Mouse (Mus musculus): Measurements from ENCODE around the gene Cntn4. TPM values are rescaled to one million over a fixed set of nuclear protein-coding genes. Genes with fewer than 3 reads are reported as not detected.

Cntn4 gene
- polyA plus RNA-seq, 1 experiment from 2014 or later: 2.0 TPM

DNA sequence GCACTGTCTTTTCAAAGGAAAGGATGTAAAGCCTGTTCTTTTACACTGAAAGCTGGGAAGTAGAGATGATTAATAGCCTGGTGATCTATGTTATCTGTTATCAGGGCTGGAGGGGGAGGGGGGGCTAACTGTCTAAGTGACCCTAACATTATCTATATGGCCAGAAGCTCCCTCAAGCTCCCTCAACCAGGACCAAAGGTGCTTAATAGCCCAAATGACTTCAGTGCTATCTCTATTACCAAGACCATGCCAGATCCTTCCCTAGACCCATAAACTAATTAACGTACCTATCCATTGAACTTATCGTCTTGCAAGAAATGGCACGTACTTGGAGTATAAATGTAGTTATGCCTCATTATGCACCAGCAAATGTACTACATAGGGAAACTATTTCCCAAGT is 588.0 kb downstream of the Cntn4 start:
- DNase-seq (ENCODE audit: low spot score, missing footprints): no peak
- Histone ChIP-seq H3K4me3 (ENCODE audit: low read depth, low read length) (no peak overlapping the region), H3K27ac (ENCODE audit: low read depth, low read length) (no peak overlapping the region), H3K9ac (ENCODE audit: low read length) (no peak overlapping the region), H3K27me3 (ENCODE audit: control insufficient read depth, insufficient read depth, low read length) (no peaks in the 10 kb centered on the region), H3K9me3 (ENCODE audit: control insufficient read depth, low read length) (no peaks in the 10 kb centered on the region), H3K4me2 (no peak overlapping the region), H3K36me3 (ENCODE audit: control insufficient read depth, insufficient read depth, low read length) (no peaks in the 10 kb centered on the region), H3K4me1 (ENCODE audit: control insufficient read depth, insufficient read depth, low read length) (no peaks in the 10 kb centered on the region)
- WGBS: 92% methylated on average over 3 of the region's 3 CpGs
- no peak for ATAC-seq (ENCODE audit: low FRiP score)

- ATAC-seq (ENCODE audit: low FRiP score) (no peak), DNase-seq (ENCODE audit: low spot score, missing footprints) (no peak)
- 86% methylated on average over 2 of the region's 2 CpGs for WGBS
- H3K27me3 ChIP-seq (ENCODE audit: control insufficient read depth, insufficient read depth, low read length): no peaks in the 10 kb centered on the region
- H3K4me3 ChIP-seq (ENCODE audit: low read depth, low read length): no peak overlapping the region
- no peak overlapping the region for H3K9ac ChIP-seq (ENCODE audit: low read length)
- H3K4me1 ChIP-seq (ENCODE audit: control insufficient read depth, insufficient read depth, low read length): no peaks in the 10 kb centered on the region
- H3K4me2 ChIP-seq: no peak overlapping the region
- H3K36me3 ChIP-seq (ENCODE audit: control insufficient read depth, insufficient read depth, low read length): no peaks in the 10 kb centered on the region
- H3K9me3 ChIP-seq (ENCODE audit: control insufficient read depth, low read length): no peaks in the 10 kb centered on the region
- H3K27ac ChIP-seq (ENCODE audit: low read depth, low read length): no peak overlapping the region
Measured at GRCm38 (mm10) chr6:106266304-106266703, 588.8 kb downstream of the Cntn4 start.

DNA sequence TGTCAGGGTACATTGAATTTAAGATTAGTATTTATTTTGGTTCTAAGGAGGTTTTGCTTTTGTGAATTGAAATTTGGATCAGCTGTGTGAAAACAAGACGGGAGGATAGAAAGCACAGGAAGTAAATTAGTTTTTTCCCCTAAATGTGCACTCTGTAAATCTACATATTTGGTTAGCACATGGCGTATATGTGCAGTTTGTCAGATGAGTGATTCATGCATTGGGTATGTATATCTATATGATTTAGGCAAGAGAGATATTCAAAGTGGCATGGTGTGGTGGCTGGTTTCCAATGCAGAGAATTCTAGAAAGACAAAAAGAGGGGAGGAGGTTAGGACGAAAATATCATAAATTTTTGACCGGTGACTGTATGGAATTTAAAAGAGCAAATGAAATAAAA is 591.3 kb downstream of the Cntn4 start:
- Histone ChIP-seq H3K9ac (ENCODE audit: low read length) (no peak overlapping the region), H3K27ac (ENCODE audit: low read depth, low read length) (no peak overlapping the region), H3K4me1 (ENCODE audit: control insufficient read depth, insufficient read depth, low read length) (no peaks in the 10 kb centered on the region), H3K27me3 (ENCODE audit: control insufficient read depth, insufficient read depth, low read length) (no peaks in the 10 kb centered on the region), H3K4me2 (no peak overlapping the region), H3K4me3 (ENCODE audit: low read depth, low read length) (no peak overlapping the region), H3K9me3 (ENCODE audit: control insufficient read depth, low read length) (no peaks in the 10 kb centered on the region), H3K36me3 (ENCODE audit: control insufficient read depth, insufficient read depth, low read length) (no peaks in the 10 kb centered on the region)
- WGBS: 86% methylated on average over 4 of the region's 4 CpGs
- ATAC-seq (ENCODE audit: low FRiP score) (no peak), DNase-seq (ENCODE audit: low spot score, missing footprints) (no peak)

DNA sequence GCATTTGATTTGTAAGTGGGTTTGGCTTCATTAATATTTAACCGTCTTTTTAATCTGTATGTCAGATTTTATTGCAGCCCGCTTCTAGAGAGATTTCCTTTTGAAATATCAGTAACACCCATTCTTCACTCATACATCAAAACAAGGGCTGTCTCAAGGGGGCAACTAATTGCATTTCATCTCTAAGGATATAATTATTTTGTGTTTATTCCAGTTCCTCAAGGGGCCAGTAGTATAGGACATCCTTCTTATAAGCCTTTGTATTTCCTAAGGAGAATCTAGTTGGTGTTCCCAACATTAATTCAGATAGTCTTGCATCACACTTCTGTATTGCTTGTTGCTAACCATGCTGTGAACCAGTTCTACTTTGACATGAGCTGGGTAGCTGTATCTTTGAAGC is 599.7 kb downstream of the Cntn4 start:
- H3K9ac ChIP-seq (ENCODE audit: low read length): no peak overlapping the region
- no peaks in the 10 kb centered on the region for H3K9me3 ChIP-seq (ENCODE audit: control insufficient read depth, low read length)
- no peak overlapping the region for H3K4me3 ChIP-seq (ENCODE audit: low read depth, low read length)
- ATAC-seq (ENCODE audit: low FRiP score) (no peak), DNase-seq (ENCODE audit: low spot score, missing footprints) (no peak)
- no peaks in the 10 kb centered on the region for H3K36me3 ChIP-seq (ENCODE audit: control insufficient read depth, insufficient read depth, low read length)
- WGBS: 96% methylated on average over 2 of the region's 2 CpGs
- no peaks in the 10 kb centered on the region for H3K4me1 ChIP-seq (ENCODE audit: control insufficient read depth, insufficient read depth, low read length)
- no peaks in the 10 kb centered on the region for H3K27me3 ChIP-seq (ENCODE audit: control insufficient read depth, insufficient read depth, low read length)
- no peak overlapping the region for H3K4me2 ChIP-seq
- no peak overlapping the region for H3K27ac ChIP-seq (ENCODE audit: low read depth, low read length)

DNA sequence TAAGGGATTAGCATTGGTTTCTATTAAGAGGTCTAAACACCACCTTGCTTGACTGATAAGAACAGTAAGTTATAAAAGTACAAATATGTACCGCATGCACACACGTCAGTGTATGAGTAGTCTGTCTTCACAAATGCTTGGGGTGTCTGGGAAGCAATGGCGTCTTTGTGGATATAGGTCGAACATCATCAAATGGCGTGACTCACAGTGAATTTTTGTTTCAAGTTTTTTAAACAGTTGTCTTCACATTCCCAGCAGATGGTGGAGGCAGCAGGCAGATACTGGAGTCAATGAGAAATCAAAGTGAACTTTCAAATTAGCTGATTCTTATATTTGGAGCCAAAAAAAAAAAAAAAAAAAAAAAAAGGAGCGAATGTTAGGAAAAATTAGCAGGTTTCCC is 604.2 kb downstream of the Cntn4 start:
- DNase-seq (ENCODE audit: low spot score, missing footprints): no peak
- Histone ChIP-seq H3K9me3 (ENCODE audit: control insufficient read depth, low read length) (no peaks in the 10 kb centered on the region), H3K9ac (ENCODE audit: low read length) (no peak overlapping the region), H3K4me3 (ENCODE audit: low read depth, low read length) (no peak overlapping the region), H3K4me1 (ENCODE audit: control insufficient read depth, insufficient read depth, low read length) (no peaks in the 10 kb centered on the region), H3K36me3 (ENCODE audit: control insufficient read depth, insufficient read depth, low read length) (no peaks in the 10 kb centered on the region), H3K27me3 (ENCODE audit: control insufficient read depth, insufficient read depth, low read length) (no peaks in the 10 kb centered on the region), H3K27ac (ENCODE audit: low read depth, low read length) (no peak overlapping the region), H3K4me2 (no peak overlapping the region)
- 92% methylated on average over 6 of the region's 6 CpGs for WGBS
- no peak for ATAC-seq (ENCODE audit: low FRiP score)

GRCm38 (mm10) chr6:106283815-106284214 is 606.4 kb downstream of the Cntn4 start:
- ATAC-seq (ENCODE audit: low FRiP score) (no peak), DNase-seq (ENCODE audit: low spot score, missing footprints) (no peak)
- H3K4me3 ChIP-seq (ENCODE audit: low read depth, low read length): no peak overlapping the region
- H3K27ac ChIP-seq (ENCODE audit: low read depth, low read length): no peak overlapping the region
- 75% methylated on average over 1 of the region's 1 CpGs for WGBS
- no peak overlapping the region for H3K4me2 ChIP-seq
- no peaks in the 10 kb centered on the region for H3K27me3 ChIP-seq (ENCODE audit: control insufficient read depth, insufficient read depth, low read length)
- no peaks in the 10 kb centered on the region for H3K4me1 ChIP-seq (ENCODE audit: control insufficient read depth, insufficient read depth, low read length)
- no peaks in the 10 kb centered on the region for H3K36me3 ChIP-seq (ENCODE audit: control insufficient read depth, insufficient read depth, low read length)
- no peaks in the 10 kb centered on the region for H3K9me3 ChIP-seq (ENCODE audit: control insufficient read depth, low read length)
- no peak overlapping the region for H3K9ac ChIP-seq (ENCODE audit: low read length)

DNA sequence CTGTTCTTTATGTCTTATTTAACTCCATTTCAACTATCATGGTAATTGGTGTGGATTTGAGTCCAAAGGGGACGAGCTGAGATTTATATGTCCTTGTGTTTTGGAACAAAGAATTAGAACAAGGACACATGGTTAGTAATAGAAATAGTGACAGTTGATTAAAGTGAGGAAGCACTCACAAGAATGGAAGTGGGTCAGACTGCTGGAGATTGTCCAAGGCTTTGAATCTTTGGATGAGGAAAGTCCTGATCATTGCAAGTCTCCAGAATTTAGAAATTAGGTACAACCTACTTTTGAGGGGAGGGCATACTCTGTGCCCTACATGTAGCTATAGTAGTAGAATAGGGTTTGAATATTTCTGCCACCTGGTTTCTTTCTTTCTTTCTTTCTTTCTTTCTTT is 622.0 kb downstream of the Cntn4 start:
- no peak for ATAC-seq (ENCODE audit: low FRiP score)
- no peak overlapping the region for H3K4me3 ChIP-seq (ENCODE audit: low read depth, low read length)
- no peaks in the 10 kb centered on the region for H3K36me3 ChIP-seq (ENCODE audit: control insufficient read depth, insufficient read depth, low read length)
- no peak overlapping the region for H3K27ac ChIP-seq (ENCODE audit: low read depth, low read length)
- H3K9me3 ChIP-seq (ENCODE audit: control insufficient read depth, low read length): no peaks in the 10 kb centered on the region
- H3K27me3 ChIP-seq (ENCODE audit: control insufficient read depth, insufficient read depth, low read length): no peaks in the 10 kb centered on the region
- 84% methylated on average over 1 of the region's 1 CpGs for WGBS
- H3K4me2 ChIP-seq: no peak overlapping the region
- H3K9ac ChIP-seq (ENCODE audit: low read length): no peak overlapping the region
- no peak for DNase-seq (ENCODE audit: low spot score, missing footprints)
- H3K4me1 ChIP-seq (ENCODE audit: control insufficient read depth, insufficient read depth, low read length): no peaks in the 10 kb centered on the region

- Histone ChIP-seq H3K9ac (ENCODE audit: low read length) (no peak overlapping the region), H3K36me3 (ENCODE audit: control insufficient read depth, insufficient read depth, low read length) (no peaks in the 10 kb centered on the region), H3K4me3 (ENCODE audit: low read depth, low read length) (no peak overlapping the region), H3K4me2 (no peak overlapping the region), H3K9me3 (ENCODE audit: control insufficient read depth, low read length) (no peaks in the 10 kb centered on the region), H3K27ac (ENCODE audit: low read depth, low read length) (no peak overlapping the region), H3K4me1 (ENCODE audit: control insufficient read depth, insufficient read depth, low read length) (no peaks in the 10 kb centered on the region), H3K27me3 (ENCODE audit: control insufficient read depth, insufficient read depth, low read length) (no peaks in the 10 kb centered on the region)
- ATAC-seq (ENCODE audit: low FRiP score): no peak
- no peak for DNase-seq (ENCODE audit: low spot score, missing footprints)
- WGBS: 74% methylated on average over 3 of the region's 3 CpGs
Measured at GRCm38 (mm10) chr6:106300179-106300578, 622.7 kb downstream of the Cntn4 start.

- Histone ChIP-seq H3K27ac (ENCODE audit: low read depth, low read length) (no peak overlapping the region), H3K27me3 (ENCODE audit: control insufficient read depth, insufficient read depth, low read length) (no peaks in the 10 kb centered on the region), H3K36me3 (ENCODE audit: control insufficient read depth, insufficient read depth, low read length) (no peaks in the 10 kb centered on the region), H3K9ac (ENCODE audit: low read length) (no peak overlapping the region), H3K4me2 (no peak overlapping the region), H3K4me3 (ENCODE audit: low read depth, low read length) (no peak overlapping the region), H3K4me1 (ENCODE audit: control insufficient read depth, insufficient read depth, low read length) (no peaks in the 10 kb centered on the region), H3K9me3 (ENCODE audit: control insufficient read depth, low read length) (no peaks in the 10 kb centered on the region)
- DNase-seq (ENCODE audit: low spot score, missing footprints) (no peak), ATAC-seq (ENCODE audit: low FRiP score) (no peak)
- WGBS: 80% methylated on average over 4 of the region's 4 CpGs
Measured at GRCm38 (mm10) chr6:106302435-106302834, 625.0 kb downstream of the Cntn4 start.

DNA sequence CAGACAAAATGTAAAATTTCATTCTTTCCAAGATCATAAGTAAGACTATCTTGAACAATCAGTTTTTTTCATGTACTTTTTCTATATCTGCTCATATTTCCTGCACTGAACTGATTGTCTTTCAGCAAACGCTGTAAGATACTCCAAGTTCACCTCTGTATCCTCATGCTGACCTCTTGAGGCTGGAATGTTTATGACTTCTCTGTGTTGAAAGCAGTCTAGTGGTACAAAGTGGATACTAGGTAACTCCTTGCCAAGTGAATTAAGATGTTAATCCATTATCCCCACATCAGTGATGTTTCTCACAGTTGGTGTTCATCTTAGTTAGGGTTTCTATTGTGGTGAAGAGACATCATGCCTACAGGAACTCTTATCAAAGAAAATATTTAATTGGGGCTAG is 651.5 kb downstream of the Cntn4 start:
- Histone ChIP-seq H3K4me2 (no peak overlapping the region), H3K27ac (ENCODE audit: low read depth, low read length) (no peak overlapping the region), H3K9me3 (ENCODE audit: control insufficient read depth, low read length) (no peaks in the 10 kb centered on the region), H3K4me3 (ENCODE audit: low read depth, low read length) (no peak overlapping the region), H3K36me3 (ENCODE audit: control insufficient read depth, insufficient read depth, low read length) (no peaks in the 10 kb centered on the region), H3K9ac (ENCODE audit: low read length) (no peak overlapping the region), H3K4me1 (ENCODE audit: control insufficient read depth, insufficient read depth, low read length) (no peaks in the 10 kb centered on the region), H3K27me3 (ENCODE audit: control insufficient read depth, insufficient read depth, low read length) (no peaks in the 10 kb centered on the region)
- DNase-seq (ENCODE audit: low spot score, missing footprints) (peak; percentile 80), ATAC-seq (ENCODE audit: low FRiP score) (no peak)
- 80% methylated on average over 1 of the region's 1 CpGs for WGBS

All from midbrain, embryonic 11.5 days (tissue).